Mouse (Mus musculus) limb, embryonic 10.5 days (tissue): ENCODE measurements around the gene Rexo5. TPM values are rescaled to one million over a fixed set of nuclear protein-coding genes. Genes with fewer than 3 reads are reported as not detected.

ENCODE experiments used
- DNase-seq: peaks from one replicate; pipeline ENCODE4 v3.0.0-alpha.2; 2017; ENCODE audit warnings: low spot score
- H3K27ac ChIP-seq: fragments of 300-500 bp; sonication (generic); 2 replicates; pipeline ENCODE4 v1.5.1; 2016; ENCODE audit warnings: mild to moderate bottlenecking
- H3K27me3 ChIP-seq: fragments of 300-500 bp; sonication (generic); 2 replicates; pipeline ENCODE4 v1.6.1; 2016; ENCODE audit warnings: low read depth, mild to moderate bottlenecking; ENCODE audit not compliant: poor library complexity, severe bottlenecking
- H3K36me3 ChIP-seq: fragments of 300-500 bp; sonication (generic); 2 replicates; pipeline ENCODE4 v1.6.1; 2016; ENCODE audit warnings: mild to moderate bottlenecking, moderate library complexity
- H3K4me1 ChIP-seq: fragments of 300-500 bp; sonication (generic); 2 replicates; pipeline ENCODE4 v1.6.1; 2016
- H3K4me3 ChIP-seq: fragments of 300-500 bp; sonication (generic); 2 replicates; pipeline ENCODE4 v1.5.1; 2016; ENCODE audit warnings: mild to moderate bottlenecking, moderate library complexity
- H3K9me3 ChIP-seq: fragments of 300-500 bp; sonication (generic); replicated peaks from 2 replicates; pipeline ENCODE4 v1.6.1; 2016; ENCODE audit warnings: mild to moderate bottlenecking
- WGBS: fragments of 180-500 bp; shearing (Covaris S2); methylation state at CpG from one replicate; pipeline ENCODE4 v1.1.7; 2016; 5-methylcytosine and 5-hydroxymethylcytosine counted together
- polyA plus RNA-seq: library from polyadenylated mRNA; unstranded; fragments of >200 nt; fragmentation: Nextera tagmentation; extraction: Ambion mirVana; gene quantifications from 2 replicates; pipeline ENCODE4 v1.2.1, GENCODE M21; 2016

Rexo5 gene
- polyA plus RNA-seq, 1 experiment from 2014 or later = 27.6 TPM

DNA sequence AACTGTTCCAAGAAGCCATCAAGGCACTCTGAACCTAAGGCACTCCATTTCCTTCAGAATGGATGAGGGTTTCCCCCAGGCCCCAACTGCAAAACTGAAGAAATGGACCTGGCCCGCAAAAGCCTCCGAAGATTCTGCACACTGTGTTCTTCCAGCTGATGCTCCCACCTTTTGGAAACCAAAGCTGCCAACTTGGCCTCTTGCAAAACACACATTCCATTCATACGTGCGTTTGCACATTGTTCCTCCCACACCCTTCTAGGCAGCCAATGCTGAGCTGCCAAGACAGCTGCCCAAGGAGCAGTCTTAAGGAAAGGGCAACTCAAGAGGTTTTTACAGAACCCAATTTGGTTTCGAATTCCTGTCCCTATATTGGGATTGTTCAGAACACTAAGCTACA is 56.9 kb downstream of the Rexo5 start:
- Histone ChIP-seq H3K27ac (no peak overlapping the region), H3K27me3 (no peaks in the 10 kb centered on the region), H3K9me3 (no peaks in the 10 kb centered on the region), H3K36me3 (peaks cover 53% of the 10 kb centered on the region), H3K4me3 (no peak overlapping the region), H3K4me1 (no peaks in the 10 kb centered on the region)
- 90% methylated on average over 5 of the region's 5 CpGs for WGBS
- DNase-seq = no peak

DNA sequence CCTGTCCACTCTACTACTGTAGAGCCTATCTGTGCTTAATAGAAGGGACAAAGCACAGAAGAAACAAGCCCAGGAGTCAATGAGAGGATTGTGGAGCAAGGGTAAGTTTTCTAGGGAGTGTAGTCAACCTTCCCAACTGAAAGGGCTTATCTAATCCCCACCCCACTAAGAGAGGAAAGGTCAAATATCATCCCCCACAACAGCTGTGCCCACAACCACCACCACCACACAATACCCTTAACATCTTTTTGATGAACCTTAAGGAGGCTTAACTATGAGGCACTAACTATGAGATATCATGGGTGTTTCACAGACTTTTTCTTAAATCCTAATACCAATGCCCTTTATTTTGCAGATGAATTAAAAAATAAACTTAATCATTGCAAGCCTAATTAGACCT is 58.7 kb downstream of the Rexo5 start:
- no peak for DNase-seq
- Histone ChIP-seq H3K36me3 (peaks cover 60% of the 10 kb centered on the region), H3K4me1 (no peaks in the 10 kb centered on the region), H3K27ac (no peak overlapping the region), H3K9me3 (no peaks in the 10 kb centered on the region), H3K4me3 (no peak overlapping the region), H3K27me3 (no peaks in the 10 kb centered on the region)

DNA sequence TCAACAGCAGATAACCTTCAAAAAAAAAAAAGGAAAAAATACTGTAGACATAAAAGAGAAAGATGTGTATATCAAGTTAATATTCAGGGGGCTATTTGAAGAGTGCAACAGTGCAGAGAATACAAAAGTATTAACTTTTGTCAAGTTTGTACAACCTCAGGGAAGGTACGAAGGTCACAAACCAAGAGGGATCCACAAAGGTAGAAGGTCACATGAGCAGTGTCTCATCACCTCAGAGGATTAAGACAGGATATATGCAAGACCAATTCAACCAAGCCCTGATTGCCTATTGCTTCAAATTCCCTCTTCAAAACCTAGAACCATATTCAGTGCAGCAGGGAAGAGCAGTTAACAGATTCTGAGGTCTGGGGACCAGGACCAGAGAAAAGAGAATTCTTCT is 59.4 kb downstream of the Rexo5 start:
- Histone ChIP-seq H3K4me1 (no peaks in the 10 kb centered on the region), H3K4me3 (no peak overlapping the region), H3K27me3 (no peaks in the 10 kb centered on the region), H3K36me3 (peaks cover 66% of the 10 kb centered on the region), H3K27ac (no peak overlapping the region), H3K9me3 (no peaks in the 10 kb centered on the region)
- WGBS = 97% methylated on average over 1 of the region's 1 CpGs
- DNase-seq = no peak

- Histone ChIP-seq H3K36me3 (peaks cover 71% of the 10 kb centered on the region), H3K4me1 (no peaks in the 10 kb centered on the region), H3K4me3 (no peak overlapping the region), H3K27ac (no peak overlapping the region), H3K27me3 (no peaks in the 10 kb centered on the region), H3K9me3 (no peaks in the 10 kb centered on the region)
- WGBS = 90% methylated on average over 2 of the region's 2 CpGs
- DNase-seq = no peak
These were observed 60.6 kb downstream of the Rexo5 start for GRCm38 (mm10) chr7:119854362-119854761.

GRCm38 (mm10) chr7:119855031-119855430 is 61.2 kb downstream of the Rexo5 start:
- no peaks in the 10 kb centered on the region for H3K27me3 ChIP-seq
- peaks cover 6% of the 10 kb centered on the region; the same call in 1 of the 2 replicates for H3K4me1 ChIP-seq
- H3K36me3 ChIP-seq = peaks cover 71% of the 10 kb centered on the region
- no peak for DNase-seq
- no peaks in the 10 kb centered on the region for H3K9me3 ChIP-seq
- H3K27ac ChIP-seq = no peak overlapping the region
- no peak overlapping the region for H3K4me3 ChIP-seq

- no peaks in the 10 kb centered on the region for H3K9me3 ChIP-seq
- DNase-seq = no peak
- 82% methylated on average over 6 of the region's 6 CpGs for WGBS
- no peaks in the 10 kb centered on the region for H3K27me3 ChIP-seq
- H3K36me3 ChIP-seq = peaks cover 42% of the 10 kb centered on the region
- H3K4me3 ChIP-seq = no peak overlapping the region
- H3K27ac ChIP-seq = no peak overlapping the region
- H3K4me1 ChIP-seq = peaks cover 27% of the 10 kb centered on the region
These were observed 65.7 kb downstream of the Rexo5 start for GRCm38 (mm10) chr7:119859476-119859875.

GRCm38 (mm10) chr7:119860116-119860515 is 66.3 kb downstream of the Rexo5 start:
- 87% methylated on average over 3 of the region's 3 CpGs for WGBS
- H3K4me1 ChIP-seq = peaks cover 27% of the 10 kb centered on the region
- no peaks in the 10 kb centered on the region for H3K27me3 ChIP-seq
- H3K27ac ChIP-seq = no peak overlapping the region
- H3K4me3 ChIP-seq = no peak overlapping the region
- H3K9me3 ChIP-seq = no peaks in the 10 kb centered on the region
- DNase-seq = no peak
- H3K36me3 ChIP-seq = peaks cover 36% of the 10 kb centered on the region

- Histone ChIP-seq H3K27me3 (no peaks in the 10 kb centered on the region), H3K36me3 (peaks cover 34% of the 10 kb centered on the region), H3K9me3 (no peaks in the 10 kb centered on the region), H3K4me1 (peaks cover 27% of the 10 kb centered on the region), H3K27ac (no peak overlapping the region), H3K4me3 (no peak overlapping the region)
- DNase-seq = no peak
- WGBS = 85% methylated on average over 2 of the region's 2 CpGs
These were observed 66.7 kb downstream of the Rexo5 start for GRCm38 (mm10) chr7:119860554-119860953.

DNA sequence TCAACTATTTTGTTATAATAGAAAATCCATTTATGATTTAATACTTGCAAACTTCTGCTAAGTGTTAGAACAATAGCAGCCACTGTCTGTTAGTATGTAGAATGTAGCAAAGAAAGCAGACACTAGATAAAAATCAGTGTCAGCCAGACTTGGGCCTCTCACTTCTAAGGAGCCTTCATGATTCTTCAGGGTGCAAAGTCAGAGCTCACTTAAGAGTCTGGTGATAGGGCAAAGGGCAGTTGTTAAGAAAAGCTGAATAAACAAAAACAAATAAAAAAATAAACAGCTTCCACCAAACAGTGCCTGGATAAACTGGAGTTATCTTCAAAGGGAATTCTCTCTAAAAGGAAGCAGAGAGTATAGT is 67.1 kb downstream of the Rexo5 start:
- Histone ChIP-seq H3K4me1 (peaks cover 27% of the 10 kb centered on the region), H3K27ac (peak overlapping the region; percentile 74; the same call in 1 of the 2 replicates), H3K36me3 (peaks cover 34% of the 10 kb centered on the region), H3K9me3 (no peaks in the 10 kb centered on the region), H3K27me3 (no peaks in the 10 kb centered on the region), H3K4me3 (no peak overlapping the region)
- DNase-seq = no peak

DNA sequence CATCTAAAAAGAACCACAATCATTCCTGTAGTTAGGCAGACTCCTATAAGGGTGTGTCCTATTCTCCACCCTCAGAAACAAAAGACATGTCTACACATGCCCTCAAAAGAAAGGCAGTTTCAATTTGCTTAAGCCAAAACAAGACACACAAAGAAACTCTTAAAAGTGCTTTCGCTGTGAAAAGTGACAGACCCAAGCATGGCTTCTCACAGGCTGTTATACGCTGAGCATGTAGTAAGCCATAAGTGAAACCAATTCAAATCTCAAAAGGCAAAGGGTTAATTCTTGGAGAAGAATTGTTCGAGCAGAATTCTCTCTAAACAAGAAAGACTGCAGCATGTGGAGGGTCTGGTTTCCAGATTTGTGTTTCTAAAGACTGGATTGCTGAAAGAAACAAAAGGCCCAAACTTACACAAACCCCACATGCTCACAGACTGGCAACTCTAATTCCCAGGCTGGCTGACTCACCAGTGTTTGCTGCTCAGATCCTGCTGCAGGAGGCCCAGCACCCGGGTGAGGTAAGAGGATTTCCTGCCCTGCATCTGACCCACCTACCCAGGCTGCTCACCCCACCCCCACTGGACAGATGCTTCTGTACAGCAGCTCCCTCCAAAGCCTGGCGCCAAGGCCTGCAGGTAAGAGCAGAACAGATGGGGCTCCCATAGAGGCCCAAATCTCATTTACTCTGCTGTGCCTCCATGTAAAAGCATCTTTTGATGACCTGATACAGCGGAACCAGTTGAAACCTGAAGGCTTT is 67.7 kb downstream of the Rexo5 start:
- Histone ChIP-seq H3K27ac (peak overlapping the region; percentile 74), H3K4me3 (no peak overlapping the region), H3K9me3 (no peaks in the 10 kb centered on the region), H3K4me1 (peaks cover 27% of the 10 kb centered on the region), H3K36me3 (peaks cover 32% of the 10 kb centered on the region), H3K27me3 (no peaks in the 10 kb centered on the region)
- DNase-seq = peak; percentile 68
- 40% methylated on average over 6 of the region's 6 CpGs for WGBS

GRCm38 (mm10) chr7:119862167-119862566 is 68.4 kb downstream of the Rexo5 start:
- 50% methylated on average over 1 of the region's 1 CpGs for WGBS
- DNase-seq = no peak
- H3K36me3 ChIP-seq = peaks cover 26% of the 10 kb centered on the region
- H3K4me1 ChIP-seq = peaks cover 27% of the 10 kb centered on the region
- H3K27ac ChIP-seq = peak overlapping the region; percentile 74; the same call in 1 of the 2 replicates
- H3K4me3 ChIP-seq = no peak overlapping the region
- no peaks in the 10 kb centered on the region for H3K9me3 ChIP-seq
- no peaks in the 10 kb centered on the region for H3K27me3 ChIP-seq

GRCm38 (mm10) chr7:119864500-119864899 is 70.7 kb downstream of the Rexo5 start:
- 92% methylated on average over 5 of the region's 5 CpGs for WGBS
- Histone ChIP-seq H3K27ac (no peak overlapping the region), H3K9me3 (no peaks in the 10 kb centered on the region), H3K27me3 (no peaks in the 10 kb centered on the region), H3K4me1 (peaks cover 26% of the 10 kb centered on the region), H3K36me3 (peaks cover 14% of the 10 kb centered on the region), H3K4me3 (no peak overlapping the region)
- DNase-seq = no peak

- WGBS = 85% methylated on average over 1 of the region's 1 CpGs
- Histone ChIP-seq H3K4me1 (peaks cover 12% of the 10 kb centered on the region), H3K27ac (no peak overlapping the region)
These were observed 72.3 kb downstream of the Rexo5 start for GRCm38 (mm10) chr7:119866136-119866535.

DNA sequence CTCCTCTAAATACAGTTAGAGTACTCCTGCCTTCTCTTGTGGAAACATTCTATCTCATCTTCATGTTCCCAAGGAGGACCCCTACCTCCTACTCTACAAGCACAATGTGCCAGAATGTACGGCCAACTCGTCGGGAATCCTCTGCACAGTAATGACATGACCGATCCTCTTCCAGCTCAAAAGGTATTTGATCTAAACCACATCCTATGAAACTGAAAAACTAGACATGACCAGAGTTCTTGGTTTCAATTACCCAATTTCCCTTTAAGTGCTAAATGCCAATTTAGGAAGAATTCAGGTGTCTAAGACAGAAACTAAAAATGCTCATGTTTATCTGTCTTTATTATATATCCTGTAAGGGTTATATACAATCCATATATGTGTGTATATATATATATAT is 78.4 kb downstream of the Rexo5 start:
- H3K27ac ChIP-seq = no peak overlapping the region
- no peak for DNase-seq
- H3K4me1 ChIP-seq = no peaks in the 10 kb centered on the region; the same call in 1 of the 2 replicates
- H3K27me3 ChIP-seq = no peaks in the 10 kb centered on the region
- no peaks in the 10 kb centered on the region for H3K9me3 ChIP-seq
- 96% methylated on average over 4 of the region's 4 CpGs for WGBS
- peaks cover 12% of the 10 kb centered on the region; the same call in 1 of the 2 replicates for H3K36me3 ChIP-seq
- no peak overlapping the region for H3K4me3 ChIP-seq

More at GRCm38 (mm10) chr7:119866136-119866535, 72.3 kb downstream of the Rexo5 start:
- no peak for DNase-seq
- Histone ChIP-seq H3K36me3 (peaks cover 14% of the 10 kb centered on the region; the same call in 1 of the 2 replicates), H3K27me3 (no peaks in the 10 kb centered on the region), H3K4me3 (no peak overlapping the region), H3K9me3 (no peaks in the 10 kb centered on the region)
